Mouse (Mus musculus) hindbrain, embryonic 13.5 days (tissue): Measurements from ENCODE around the gene Fam168a. TPM values are rescaled to one million over a fixed set of nuclear protein-coding genes. Genes with fewer than 3 reads are reported as not detected.

Experiments used
- ATAC-seq: fragments of 200-750 bp; cut with Nextera tagmentation; 2 replicates; pipeline ENCODE4 v1.8.0; 2017; ENCODE audit warnings: moderate TSS enrichment; ENCODE audit not compliant: low FRiP score
- H3K27ac ChIP-seq: fragments of 300-500 bp; sonication (generic); 2 replicates; pipeline ENCODE4 v1.5.1; 2015; ENCODE audit warnings: inconsistent platforms, mild to moderate bottlenecking, moderate library complexity
- H3K27me3 ChIP-seq: fragments of 300-500 bp; sonication (generic); 2 replicates; pipeline ENCODE4 v1.6.1; 2015; ENCODE audit warnings: mild to moderate bottlenecking, inconsistent platforms
- H3K36me3 ChIP-seq: fragments of 300-500 bp; sonication (generic); 2 replicates; pipeline ENCODE4 v1.6.1; 2015; ENCODE audit warnings: mild to moderate bottlenecking, inconsistent platforms
- H3K4me1 ChIP-seq: fragments of 300-500 bp; sonication (generic); replicated peaks from 2 replicates; pipeline ENCODE4 v1.6.1; 2015; ENCODE audit warnings: inconsistent platforms
- H3K4me2 ChIP-seq: fragments of 300-500 bp; sonication (generic); 2 replicates; pipeline ENCODE4 v1.6.1; 2015; ENCODE audit warnings: inconsistent platforms, mild to moderate bottlenecking, moderate library complexity
- H3K4me3 ChIP-seq: fragments of 300-500 bp; sonication (generic); 2 replicates; pipeline ENCODE4 v1.5.1; 2015; ENCODE audit warnings: mild to moderate bottlenecking, inconsistent platforms
- H3K9ac ChIP-seq: fragments of 300-500 bp; sonication (generic); 2 replicates; pipeline ENCODE4 v1.6.1; 2015; ENCODE audit warnings: mild to moderate bottlenecking, inconsistent platforms
- H3K9me3 ChIP-seq: fragments of 300-500 bp; sonication (generic); 2 replicates; pipeline ENCODE4 v1.6.1; 2016; ENCODE audit warnings: inconsistent platforms
- WGBS: fragments of 180-500 bp; shearing (Covaris S2); methylation state at CpG from one replicate; pipeline ENCODE4 v1.1.7; 2015; 5-methylcytosine and 5-hydroxymethylcytosine counted together
- polyA plus RNA-seq: library from polyadenylated mRNA; unstranded; fragments of >200 nt; fragmentation: Nextera tagmentation; extraction: Ambion mirVana; gene quantifications from 2 replicates; pipeline ENCODE4 v1.2.1, GENCODE M21; 2015

The Fam168a gene
- 93.8 and 105 TPM in 2 replicates for polyA plus RNA-seq

- no peaks in the 10 kb centered on the region for H3K36me3 ChIP-seq
- peak within 1 kb of the TSS; percentile 94 for H3K9ac ChIP-seq
- H3K27me3 ChIP-seq, result no peaks in the 10 kb centered on the region
- H3K4me3 ChIP-seq, result peak within 1 kb of the TSS; percentile 81
- WGBS, result 0% methylated on average over 30 of the region's 37 CpGs
- no peaks in the 10 kb centered on the region for H3K9me3 ChIP-seq
- ATAC-seq, result peak; percentile 99
- peak within 1 kb of the TSS; percentile 100 for H3K27ac ChIP-seq
- H3K4me1 ChIP-seq, result peaks cover 24% of the 10 kb centered on the region
- H3K4me2 ChIP-seq, result peak within 1 kb of the TSS; percentile 76
Observed at GRCm38 (mm10) chr7:100706143-100706841, at the start of gene Fam168a. Fam168a (plus strand) TSS chr7:100706635.

- Histone ChIP-seq H3K27ac (no peak overlapping the region), H3K4me1 (peaks cover 19% of the 10 kb centered on the region), H3K36me3 (no peaks in the 10 kb centered on the region), H3K27me3 (no peaks in the 10 kb centered on the region), H3K9me3 (no peaks in the 10 kb centered on the region), H3K4me2 (no peak overlapping the region), H3K4me3 (no peak overlapping the region), H3K9ac (no peak overlapping the region)
- no peak for ATAC-seq
- WGBS, result 63% methylated on average over 5 of the region's 5 CpGs
Observed at GRCm38 (mm10) chr7:100656739-100657138, 49.7 kb upstream of the Fam168a start.

GRCm38 (mm10) chr7:100658093-100658578, 48.3 kb upstream of the Fam168a start:
- no peak for ATAC-seq
- Histone ChIP-seq H3K4me3 (0 out of 2 replicates have a peak overlapping the region, but pooled peaks have one; percentile 8), H3K36me3 (no peaks in the 10 kb centered on the region), H3K9ac (no peak overlapping the region), H3K4me1 (peaks cover 22% of the 10 kb centered on the region), H3K9me3 (no peaks in the 10 kb centered on the region), H3K27ac (no peak overlapping the region), H3K27me3 (no peaks in the 10 kb centered on the region), H3K4me2 (peak overlapping the region; percentile 40)
- 32% methylated on average over 18 of the region's 18 CpGs for WGBS

- no peak for ATAC-seq
- Histone ChIP-seq H3K9me3 (no peaks in the 10 kb centered on the region), H3K4me1 (peaks cover 21% of the 10 kb centered on the region), H3K27ac (no peak overlapping the region), H3K4me3 (no peak overlapping the region), H3K4me2 (no peak overlapping the region), H3K27me3 (no peaks in the 10 kb centered on the region), H3K36me3 (no peaks in the 10 kb centered on the region), H3K9ac (no peak overlapping the region)
- WGBS, result 89% methylated on average over 7 of the region's 7 CpGs
Observed at GRCm38 (mm10) chr7:100661264-100661663, 45.2 kb upstream of the Fam168a start.

GRCm38 (mm10) chr7:100662231-100662630, 44.2 kb upstream of the Fam168a start, which contains the start of gene Plekhb1:
Plekhb1 (minus strand) TSS chr7:100662414.
- 72% methylated on average over 8 of the region's 8 CpGs for WGBS
- Histone ChIP-seq H3K9ac (no peak within 1 kb of the TSS), H3K4me2 (peak within 1 kb of the TSS; percentile 42), H3K36me3 (no peaks in the 10 kb centered on the region), H3K27me3 (no peaks in the 10 kb centered on the region), H3K9me3 (no peaks in the 10 kb centered on the region), H3K27ac (0 out of 2 replicates have a peak within 1 kb of the TSS, but pooled peaks have one; percentile 6), H3K4me1 (peaks cover 21% of the 10 kb centered on the region), H3K4me3 (no peak within 1 kb of the TSS)
- ATAC-seq, result no peak

GRCm38 (mm10) chr7:100663190-100663589, 43.2 kb upstream of the Fam168a start:
- H3K4me2 ChIP-seq, result peak overlapping the region; percentile 42
- H3K9me3 ChIP-seq, result no peaks in the 10 kb centered on the region
- no peak overlapping the region; the same call in 1 of the 2 replicates for H3K9ac ChIP-seq
- H3K4me1 ChIP-seq, result peaks cover 19% of the 10 kb centered on the region
- H3K4me3 ChIP-seq, result no peak overlapping the region
- ATAC-seq, result peak; percentile 91
- H3K36me3 ChIP-seq, result no peaks in the 10 kb centered on the region
- H3K27ac ChIP-seq, result 0 out of 2 replicates have a peak overlapping the region, but pooled peaks have one; percentile 6
- WGBS, result 2% methylated on average over 13 of the region's 13 CpGs
- H3K27me3 ChIP-seq, result no peaks in the 10 kb centered on the region

GRCm38 (mm10) chr7:100663729-100664304, 42.6 kb upstream of the Fam168a start:
- Histone ChIP-seq H3K4me3 (no peak overlapping the region), H3K4me2 (peak overlapping the region; percentile 42), H3K27me3 (no peaks in the 10 kb centered on the region), H3K9ac (no peak overlapping the region; the same call in 1 of the 2 replicates), H3K36me3 (no peaks in the 10 kb centered on the region), H3K27ac (no peak overlapping the region), H3K9me3 (no peaks in the 10 kb centered on the region), H3K4me1 (peaks cover 16% of the 10 kb centered on the region)
- 63% methylated on average over 11 of the region's 11 CpGs for WGBS
- peak; percentile 24; the same call in 1 of the 2 replicates for ATAC-seq

- no peak overlapping the region for H3K9ac ChIP-seq
- no peaks in the 10 kb centered on the region for H3K36me3 ChIP-seq
- no peak overlapping the region for H3K4me3 ChIP-seq
- no peak for ATAC-seq
- H3K4me1 ChIP-seq, result 0 out of 2 replicates have a peak, but pooled peaks cover 6% of the 10 kb centered on the region
- H3K9me3 ChIP-seq, result no peaks in the 10 kb centered on the region
- H3K27ac ChIP-seq, result no peak overlapping the region
- no peak overlapping the region for H3K4me2 ChIP-seq
- H3K27me3 ChIP-seq, result no peaks in the 10 kb centered on the region
- WGBS, result 87% methylated on average over 5 of the region's 5 CpGs
Observed at GRCm38 (mm10) chr7:100670646-100671045, 35.8 kb upstream of the Fam168a start.

- Histone ChIP-seq H3K27ac (no peak overlapping the region), H3K9ac (no peak overlapping the region), H3K4me2 (no peak overlapping the region), H3K9me3 (no peaks in the 10 kb centered on the region), H3K4me3 (no peak overlapping the region), H3K4me1 (0 out of 2 replicates have a peak, but pooled peaks cover 6% of the 10 kb centered on the region), H3K36me3 (no peaks in the 10 kb centered on the region), H3K27me3 (no peaks in the 10 kb centered on the region)
- no peak for ATAC-seq
- 34% methylated on average over 7 of the region's 7 CpGs for WGBS
Observed at GRCm38 (mm10) chr7:100673452-100673851, 33.0 kb upstream of the Fam168a start.

GRCm38 (mm10) chr7:100674941-100675340, 31.5 kb upstream of the Fam168a start:
- Histone ChIP-seq H3K4me1 (0 out of 2 replicates have a peak, but pooled peaks cover 6% of the 10 kb centered on the region), H3K9me3 (no peaks in the 10 kb centered on the region), H3K4me3 (no peak overlapping the region), H3K4me2 (no peak overlapping the region), H3K9ac (no peak overlapping the region), H3K36me3 (no peaks in the 10 kb centered on the region), H3K27me3 (no peaks in the 10 kb centered on the region), H3K27ac (no peak overlapping the region)
- ATAC-seq, result no peak
- WGBS, result 94% methylated on average over 2 of the region's 2 CpGs

GRCm38 (mm10) chr7:100678052-100678451, 28.4 kb upstream of the Fam168a start:
- no peaks in the 10 kb centered on the region for H3K36me3 ChIP-seq
- no peaks in the 10 kb centered on the region for H3K27me3 ChIP-seq
- 0 out of 2 replicates have a peak, but pooled peaks cover 7% of the 10 kb centered on the region for H3K4me1 ChIP-seq
- ATAC-seq, result no peak
- H3K4me3 ChIP-seq, result no peak overlapping the region
- no peak overlapping the region for H3K9ac ChIP-seq
- H3K4me2 ChIP-seq, result no peak overlapping the region
- H3K27ac ChIP-seq, result no peak overlapping the region
- WGBS, result 86% methylated on average over 5 of the region's 5 CpGs
- H3K9me3 ChIP-seq, result no peaks in the 10 kb centered on the region
